Mouse (Mus musculus) embryonic stem cell, embryonic (primary cell): ENCODE measurements around the gene Wfdc18.

Source experiments
- CTCF ChIA-PET, 4 experiments: fragments of 300-600 bp in 2 of 4; fragments of 350-600 bp in 2 of 4; sonication (Branson Sonifier 250); formaldehyde crosslinking; loops; one replicate each; lab custom pipeline; 2022; ENCODE audit warnings: inconsistent platforms in 2 of 4; lab: Charles Lee
- POLR2A ChIA-PET, 4 experiments: fragments of 300-600 bp in 2 of 4; fragments of 350-600 bp in 2 of 4; sonication (Branson Sonifier 250); formaldehyde crosslinking; loops; one replicate each; lab custom pipeline; 2022; ENCODE audit warnings: antibody characterized with exemption in 4 of 4, inconsistent platforms in 1 of 4; lab: Charles Lee

Gene Wfdc18

DNA sequence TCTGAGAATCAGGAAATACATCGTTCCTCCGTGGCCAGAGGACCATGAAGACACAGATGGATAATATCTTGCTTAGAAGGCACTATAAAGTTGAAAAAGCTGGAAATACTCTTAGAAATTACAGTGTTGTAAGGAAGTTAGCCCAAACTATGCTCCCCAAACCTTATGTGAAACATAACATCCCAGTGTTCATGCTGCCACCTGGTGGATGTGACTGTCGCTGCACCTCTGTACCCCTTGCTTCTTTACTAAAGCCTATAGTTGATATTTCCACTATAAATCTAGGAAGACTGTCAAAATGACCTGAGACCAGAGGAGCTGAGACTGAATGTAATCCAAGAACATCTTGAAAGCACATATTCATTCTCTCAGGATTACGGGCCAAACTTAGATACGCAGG, 30.4 kb downstream of the Wfdc18 start:
- ChIA-PET POLR2A (interaction anchor here in 1 of 4 experiments (1.5 kb wide), 1 partner anchor 202 kb away, joined by 3 read pairs; no protein-coding TSS in a partner anchor), CTCF (interaction anchor here in 2 of 4 experiments (0.7 to 1.2 kb wide), 2 partner anchors 204 to 297 kb away, joined by 3 read pairs; no protein-coding TSS in a partner anchor)

GRCm38 (mm10) chr11:83740443-83740991, 31.7 kb downstream of the Wfdc18 start:
- ChIA-PET POLR2A (interaction anchor here in 1 of 4 experiments (1.0 to 1.8 kb wide), 3 partner anchors 173 to 223 kb away, joined by 3 to 4 read pairs (median 3); no protein-coding TSS in a partner anchor), CTCF (interaction anchor here in 2 of 4 experiments (1.0 to 1.3 kb wide), 2 partner anchors 184 kb away, joined by 3 read pairs; no protein-coding TSS in a partner anchor)

DNA sequence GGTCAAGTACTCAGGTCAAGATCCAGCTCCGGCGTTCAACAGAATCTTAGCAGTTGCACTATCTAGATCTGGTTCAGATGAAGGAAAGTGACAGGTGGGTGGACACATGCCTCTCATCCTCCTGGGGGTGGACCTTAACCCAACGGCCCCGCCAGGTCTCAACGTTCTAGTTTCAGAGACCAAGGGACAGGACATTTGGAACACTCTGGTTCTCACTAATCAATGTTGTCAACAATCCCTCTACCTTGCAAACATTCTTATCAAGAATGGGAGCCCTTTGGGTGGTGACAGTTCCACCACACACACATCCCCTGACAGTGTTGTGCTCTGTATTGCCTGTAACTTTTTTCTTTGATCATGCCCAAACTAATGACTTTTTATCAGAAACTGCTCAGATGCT, 33.0 kb downstream of the Wfdc18 start:
- POLR2A ChIA-PET, result interaction anchor here in 2 of 4 experiments (1.0 to 1.8 kb wide), 3 partner anchors 11 to 224 kb away, joined by 3 read pairs; partner anchors contain the start of gene Heatr6 (in 1 of the 2)
- CTCF ChIA-PET, result interaction anchor here in 1 of 4 experiments (1.8 kb wide), 1 partner anchor 186 kb away, joined by 6 read pairs; no protein-coding TSS in a partner anchor

DNA sequence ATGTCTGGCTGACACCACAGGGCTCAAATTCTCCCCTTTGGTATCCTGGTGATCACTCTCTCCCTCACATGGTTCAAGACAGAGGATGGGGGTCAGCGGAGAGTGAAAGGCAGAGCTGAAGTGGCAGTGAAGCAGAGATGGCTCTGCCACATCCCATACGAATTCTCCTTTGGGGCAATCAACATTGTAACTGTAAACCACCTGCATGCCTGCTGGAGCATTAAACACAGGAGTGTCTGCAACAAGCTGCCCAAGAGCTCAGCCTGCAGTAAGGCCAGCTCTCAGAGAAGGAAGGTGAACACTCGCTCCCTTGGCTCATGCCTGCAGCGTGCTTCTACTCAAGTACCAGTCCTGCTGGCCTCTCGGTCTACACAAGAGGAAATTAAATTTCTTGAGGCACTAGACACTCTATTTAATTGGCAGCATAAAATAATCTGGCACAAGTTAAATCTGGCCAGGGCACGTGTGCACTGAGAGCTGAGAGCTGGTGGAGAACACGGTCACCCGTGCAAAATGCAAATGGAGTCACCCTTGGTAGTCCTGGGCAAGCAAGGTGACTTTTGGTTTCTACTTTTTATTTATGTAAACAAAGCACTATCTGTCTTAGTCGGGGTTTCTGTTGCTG, 34.0 kb downstream of the Wfdc18 start:
- ChIA-PET POLR2A (interaction anchor here in 2 of 4 experiments (0.6 to 1.3 kb wide), 3 partner anchors 10 to 270 kb away, joined by 3 read pairs; partner anchors contain the start of genes Heatr6 (in 1 of the 2) and Taf15 (in 1 of the 2)), CTCF (interaction anchor here in 1 of 4 experiments (1.8 kb wide), 1 partner anchor 187 kb away, joined by 6 read pairs; no protein-coding TSS in a partner anchor)

- ChIA-PET POLR2A (interaction anchor here in 2 of 4 experiments (1.0 to 2.2 kb wide), 3 partner anchors 10 to 117 kb away, joined by 3 to 8 read pairs (median 4); partner anchors contain the start of gene Heatr6 (in 1 of the 2)), CTCF (interaction anchor here in 1 of 4 experiments (1.6 to 1.8 kb wide), 2 partner anchors 11 to 187 kb away, joined by 4 to 6 read pairs; no protein-coding TSS in a partner anchor)
Measured at GRCm38 (mm10) chr11:83743525-83743924, 34.7 kb downstream of the Wfdc18 start.

GRCm38 (mm10) chr11:83746152-83746551, 37.3 kb downstream of the Wfdc18 start:
- POLR2A ChIA-PET, result no interaction called here
- CTCF ChIA-PET, result interaction anchor here in 1 of 4 experiments (1.7 kb wide), 1 partner anchor 190 kb away, joined by 5 read pairs; no protein-coding TSS in a partner anchor

GRCm38 (mm10) chr11:83746681-83747080, 37.9 kb downstream of the Wfdc18 start, which contains the start of gene Wfdc21:
Gene Wfdc21 (plus strand): TSS chr11:83746940.
- ChIA-PET CTCF (interaction anchor here in 1 of 4 experiments (1.7 kb wide), 1 partner anchor 190 kb away, joined by 5 read pairs; no protein-coding TSS in a partner anchor), POLR2A (no interaction called here)

- POLR2A ChIA-PET, result no interaction called here
Measured at GRCm38 (mm10) chr11:83747376-83748265, 38.8 kb downstream of the Wfdc18 start.

DNA sequence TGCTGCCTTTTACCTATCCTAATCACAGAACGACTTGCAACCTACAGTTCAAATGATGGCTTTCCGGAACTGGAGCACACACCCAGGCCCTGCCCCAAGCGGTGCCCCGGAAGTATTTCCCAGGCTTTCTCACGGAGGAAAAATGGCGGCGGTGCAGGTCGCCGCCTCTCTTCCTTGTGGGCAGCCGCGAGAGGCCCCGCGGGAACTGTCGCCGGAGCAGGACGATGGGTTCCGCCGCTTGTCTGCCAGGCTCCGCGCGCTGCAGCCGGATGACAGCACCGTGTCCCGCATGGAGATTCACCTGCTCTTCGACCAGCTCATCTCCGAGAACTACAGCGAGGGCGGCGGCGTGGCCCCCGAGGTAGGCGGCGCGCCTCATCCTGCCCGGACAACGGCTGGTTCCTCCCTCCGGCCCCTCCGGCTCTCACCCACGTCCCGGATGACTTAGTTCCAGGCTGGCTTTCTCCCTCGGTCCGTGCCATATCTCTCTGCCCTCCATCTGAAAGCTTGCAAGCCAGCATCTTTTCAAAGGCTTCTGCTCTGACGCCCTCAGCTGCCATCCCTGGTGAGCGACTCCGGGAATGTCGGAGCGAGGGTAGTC, 44.9 kb downstream of the Wfdc18 start, which contains the start of gene Heatr6:
Gene Heatr6 (plus strand): TSS at position 116 of the 601 bp plus-strand sequence.
- ChIA-PET CTCF (interaction anchor here in 1 of 4 experiments (0.8 to 0.9 kb wide), 2 partner anchors 22 to 308 kb away, joined by 3 to 5 read pairs; no protein-coding TSS in a partner anchor), POLR2A (interaction anchor here (0.5 to 3.0 kb wide), 38 partner anchors 9 to 1471 kb away, joined by 3 to 27 read pairs (median 4); partner anchors contain the start of genes Ddx52 (in 2 of the 4), Taf15 (in 2 of the 4) and Ap2b1 (in 1 of the 4))

More at GRCm38 (mm10) chr11:83747376-83748265, 38.8 kb downstream of the Wfdc18 start:
- CTCF ChIA-PET, result no interaction called here

- CTCF ChIA-PET, result interaction anchor here in 2 of 4 experiments (0.6 to 0.9 kb wide), 2 partner anchors 22 to 266 kb away, joined by 5 read pairs; no protein-coding TSS in a partner anchor
- POLR2A ChIA-PET, result interaction anchor here (0.6 to 3.0 kb wide), 30 partner anchors 8 to 1898 kb away, joined by 3 to 27 read pairs (median 4); partner anchors contain the start of genes Ddx52 (in 2 of the 4), Taf15 (in 2 of the 4) and Ap2b1 (in 1 of the 4)
Measured at GRCm38 (mm10) chr11:83754227-83754626, 45.4 kb downstream of the Wfdc18 start.
